Mouse (Mus musculus) MEL (cell line): ENCODE data around the gene Sez6.

Source experiments
- CHD2 ChIP-seq: IDR thresholded peaks from 2 replicates; pipeline ENCODE4 v1.6.1; 2011; ENCODE audit warnings: low read length, improper control_type of control experiment
- CTCF ChIP-seq, 3 experiments: IDR thresholded peaks in 2 of 3; conservative IDR thresholded peaks in 1 of 3; 2 replicates each; pipeline ENCODE4 v1.5.1; 2011 to 2012; ENCODE audit warnings: low read length in 3 of 3, low read depth in 2 of 3, mild to moderate bottlenecking in 2 of 3, improper control_type of control experiment in 1 of 3, inconsistent platforms in 1 of 3, mixed read lengths in 1 of 3, moderate library complexity in 1 of 3; ENCODE audit not compliant: control insufficient read depth in 1 of 3, insufficient read depth in 1 of 3, poor library complexity in 1 of 3, severe bottlenecking in 1 of 3
- E2F4 ChIP-seq: IDR thresholded peaks from 2 replicates; pipeline ENCODE4 v1.6.1; 2011; ENCODE audit warnings: low read depth, low read length, improper control_type of control experiment, borderline replicate concordance
- EP300 ChIP-seq, 2 experiments: IDR thresholded peaks; 2 replicates each; pipeline ENCODE4 v1.6.1; 2011; ENCODE audit warnings: improper control_type of control experiment in 2 of 2, low read length in 2 of 2, low read depth in 1 of 2, mild to moderate bottlenecking in 1 of 2
- ETS1 ChIP-seq: IDR thresholded peaks from 2 replicates; pipeline ENCODE4 v1.6.1; 2012; ENCODE audit warnings: low read depth, mild to moderate bottlenecking, inconsistent platforms, low read length, improper control_type of control experiment, moderate library complexity
- GATA1 ChIP-seq: IDR thresholded peaks from 2 replicates; pipeline ENCODE4 v1.6.1; 2011; ENCODE audit warnings: low read depth, low read length, improper control_type of control experiment
- POLR2A ChIP-seq, 2 experiments: IDR thresholded peaks; 2 replicates each; pipeline ENCODE4 v1.6.1; 2011 to 2012; ENCODE audit warnings: low read length in 2 of 2, mild to moderate bottlenecking in 2 of 2, control low read depth in 1 of 2, improper control_type of control experiment in 1 of 2, low read depth in 1 of 2, moderate library complexity in 1 of 2; ENCODE audit not compliant: control insufficient read depth in 1 of 2, insufficient read depth in 1 of 2, poor library complexity in 1 of 2
- RAD21 ChIP-seq: IDR thresholded peaks from 2 replicates; pipeline ENCODE4 v1.6.1; 2011; ENCODE audit warnings: mild to moderate bottlenecking, low read depth, low read length, improper control_type of control experiment
- SIN3A ChIP-seq: IDR thresholded peaks from 2 replicates; pipeline ENCODE4 v1.6.1; 2012; ENCODE audit warnings: low read length, improper control_type of control experiment, inconsistent platforms
- SMC3 ChIP-seq: IDR thresholded peaks from 2 replicates; pipeline ENCODE4 v1.6.1; 2011; ENCODE audit warnings: low read depth, low read length, improper control_type of control experiment
- UBTF ChIP-seq: IDR thresholded peaks from 2 replicates; pipeline ENCODE4 v1.6.1; 2012; ENCODE audit warnings: low read depth, mild to moderate bottlenecking, inconsistent platforms, low read length, improper control_type of control experiment, moderate library complexity, borderline replicate concordance; ENCODE audit not compliant: insufficient read depth

DNA sequence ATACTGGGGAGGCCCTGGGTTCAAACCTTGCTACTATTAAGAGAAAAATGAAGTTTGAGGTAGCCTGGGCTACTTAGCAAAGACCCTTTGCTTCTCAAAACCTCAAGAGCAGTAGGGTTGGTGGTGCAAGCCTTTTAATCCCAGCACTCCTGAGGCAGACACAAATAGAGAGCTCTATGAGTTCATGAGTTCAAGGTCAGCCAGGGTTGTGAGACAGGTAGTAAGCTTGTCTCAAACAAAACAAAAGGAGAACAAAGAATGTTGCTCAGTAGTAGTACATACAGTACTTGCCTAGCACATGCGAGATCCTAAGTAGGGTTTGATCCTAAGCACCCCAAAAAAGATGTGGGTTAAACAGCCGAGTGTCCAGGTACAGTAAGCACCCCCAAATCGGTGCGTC is 13.9 kb upstream of the Sez6 start:
- no peak for TF ChIP-seq GATA1
- no peak for TF ChIP-seq CTCF (IDR thresholded peaks at IDR 0.05 in 2 of 3, conservative IDR thresholded peaks at IDR 0.05 in 1 of 3; ENCODE audit: control insufficient read depth in 1 of 3, insufficient read depth in 1 of 3, low read depth in 2 of 3, low read length in 3 of 3, poor library complexity in 1 of 3, severe bottlenecking in 1 of 3)
- no peak for TF ChIP-seq ETS1
- TF ChIP-seq CHD2 = no peak
- TF ChIP-seq POLR2A (IDR thresholded peaks at IDR 0.05; ENCODE audit: control insufficient read depth in 1 of 2, insufficient read depth in 1 of 2, low read depth in 1 of 2, low read length in 2 of 2, poor library complexity in 1 of 2) = no peak
- no peak for TF ChIP-seq E2F4
- TF ChIP-seq RAD21 = no peak
- no peak for TF ChIP-seq EP300 (IDR thresholded peaks at IDR 0.05; ENCODE audit: low read depth in 1 of 2, low read length in 2 of 2)
- no peak for TF ChIP-seq SIN3A
- TF ChIP-seq UBTF = no peak
- no peak for TF ChIP-seq SMC3
